Mouse (Mus musculus): Measurements from ENCODE around the gene Gm29094. TPM values are rescaled to one million over a fixed set of nuclear protein-coding genes. Genes with fewer than 3 reads are reported as not detected.
A peak's percentile ranks its signal among the peaks of the same experiment; 100 is the strongest.
"Not testable (repeated sequence)": the region's sequence is repeated elsewhere in the genome, so short reads cannot be mapped to it uniquely, and the experiment has no call there.

Gm29094 gene
- total and polyA plus RNA-seq, 2 experiments from 2014 or later: not detected

DNA sequence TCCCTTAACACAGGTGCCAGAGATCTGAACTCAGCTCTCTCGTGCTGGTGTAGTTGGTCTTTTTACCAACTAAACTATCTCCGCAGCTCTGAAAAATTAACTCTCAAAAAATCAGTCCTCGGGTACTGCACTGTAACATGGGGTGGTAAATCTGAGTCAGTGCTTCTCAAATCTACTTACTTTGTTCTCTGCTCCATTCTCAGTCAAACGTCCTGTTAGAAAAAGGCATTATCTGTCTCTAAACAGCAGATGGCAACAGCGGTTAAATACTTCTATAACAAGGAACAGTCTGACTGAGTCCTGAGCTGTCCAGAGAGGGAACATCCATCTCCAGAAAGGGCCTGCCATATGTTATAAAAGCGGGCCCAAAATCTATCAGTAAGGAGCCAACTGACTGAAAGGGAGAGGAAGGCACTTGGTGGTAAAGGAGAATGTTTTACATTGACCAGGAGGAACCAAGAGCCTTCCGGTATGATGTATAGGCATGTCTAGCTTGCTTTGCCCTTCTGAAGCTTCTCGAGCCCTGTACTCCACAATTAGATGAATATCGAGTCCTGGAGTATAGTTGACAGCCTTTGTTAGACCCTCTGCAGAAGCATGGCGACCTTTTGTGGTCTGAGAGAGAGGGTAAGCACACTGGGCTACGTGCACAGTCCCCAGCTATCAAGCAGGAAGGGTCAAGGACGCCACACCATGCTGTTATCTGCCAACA, 11.3 kb downstream of the Gm29094 start, which contains the start of gene Mthfs:
Mthfs (plus strand) TSS at position 324 of the 712 bp plus-strand sequence.
- 20% methylated on average over 9 of the region's 12 CpGs for WGBS
- DNase-seq (ENCODE audit: low spot score) (peak; percentile 6), ATAC-seq (peak; percentile 77)
- not testable (repeated sequence) for H3K27me3 ChIP-seq (ENCODE audit: insufficient read depth, low read length); H3K9ac ChIP-seq (replicated peaks; ENCODE audit: low read length); H3K9me3 ChIP-seq (ENCODE audit: low read length); H3K36me3 ChIP-seq (ENCODE audit: insufficient read depth, low read length); H3K4me1 ChIP-seq (ENCODE audit: insufficient read depth, low read length)
- Histone ChIP-seq H3K4me3 (ENCODE audit: low read length) (peak within 1 kb of the TSS; percentile 26), H3K4me2 (ENCODE audit: low read depth, low read length) (peak within 1 kb of the TSS; percentile 44), H3K27ac (peak within 1 kb of the TSS; percentile 78; the same call in 1 of the 2 replicates)
- peak; percentile 35; the same call in 1 of the 2 replicates for TF ChIP-seq CTCF (IDR thresholded peaks at IDR 0.05; ENCODE audit: low read depth)

DNA sequence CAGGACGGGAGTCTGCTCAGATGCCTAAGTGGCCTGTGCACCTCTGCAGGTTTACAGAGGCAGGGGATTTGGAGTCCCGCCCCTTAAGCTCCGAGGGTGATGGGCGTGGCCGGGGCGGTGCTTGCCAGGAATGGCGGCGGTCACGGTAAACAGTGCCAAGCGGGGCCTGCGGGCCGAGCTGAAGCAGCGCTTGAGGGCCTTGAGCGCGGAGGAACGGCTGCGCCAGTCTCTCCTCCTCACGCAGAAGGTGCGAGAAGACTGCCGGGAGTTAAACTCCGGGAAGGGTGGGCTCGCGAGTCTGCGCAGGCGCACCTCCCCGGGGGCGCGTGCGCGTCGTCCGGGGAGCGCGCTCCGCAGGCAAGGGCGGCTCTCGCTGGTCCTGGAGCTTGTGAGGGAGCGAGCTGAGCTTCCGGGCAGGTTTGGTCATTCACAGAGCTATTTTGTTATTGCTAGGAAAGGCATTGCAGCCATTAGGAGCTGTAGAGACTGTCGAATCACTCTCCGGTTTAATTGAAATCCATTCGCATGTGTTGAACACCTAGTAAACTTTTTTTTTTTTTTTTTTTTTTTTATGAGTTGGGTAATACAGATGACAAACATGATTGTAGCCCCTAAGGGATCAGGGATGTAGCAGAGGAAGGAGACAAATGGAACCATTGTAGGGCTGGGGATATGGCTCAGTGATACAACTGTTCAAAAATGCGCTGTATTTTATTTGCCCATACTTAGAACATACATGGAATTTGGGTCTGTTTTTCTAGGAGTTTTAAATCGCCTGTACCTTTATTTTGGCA, 12.1 kb downstream of the Gm29094 start:
- H3K9ac ChIP-seq (replicated peaks; ENCODE audit: low read length); H3K9me3 ChIP-seq (ENCODE audit: low read length); H3K4me1 ChIP-seq (ENCODE audit: insufficient read depth, low read length); H3K27me3 ChIP-seq (ENCODE audit: insufficient read depth, low read length); H3K36me3 ChIP-seq (ENCODE audit: insufficient read depth, low read length): not testable (repeated sequence)
- 6% methylated on average over 15 of the region's 44 CpGs for WGBS
- Histone ChIP-seq H3K4me2 (ENCODE audit: low read depth, low read length) (peak overlapping the region; percentile 40; the same call in 1 of the 2 replicates), H3K4me3 (ENCODE audit: low read length) (peak overlapping the region; percentile 26), H3K27ac (peak overlapping the region; percentile 74; the same call in 1 of the 2 replicates)
- ATAC-seq (peak; percentile 96), DNase-seq (ENCODE audit: low spot score) (peak; percentile 19)

DNA sequence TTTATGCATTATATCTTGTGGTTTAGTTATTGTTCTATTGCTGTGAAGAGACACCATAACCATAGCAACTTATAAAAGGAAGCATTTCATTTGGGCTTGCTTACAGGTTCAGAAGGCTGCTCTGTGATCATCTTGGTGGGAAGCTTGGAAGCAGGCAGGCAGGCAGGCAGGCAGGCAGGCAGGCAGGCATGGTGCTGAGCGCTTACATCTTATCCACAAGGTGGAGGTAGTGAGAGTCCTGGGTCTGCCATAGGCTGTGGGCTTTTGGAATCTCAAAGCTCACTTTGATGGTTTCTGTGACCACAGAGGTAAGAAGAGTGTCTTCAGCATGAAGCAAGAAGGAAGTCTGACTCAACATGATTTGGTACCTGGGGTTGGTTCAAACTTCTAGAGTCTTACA, 13.2 kb downstream of the Gm29094 start:
- ATAC-seq: not testable (repeated sequence)

DNA sequence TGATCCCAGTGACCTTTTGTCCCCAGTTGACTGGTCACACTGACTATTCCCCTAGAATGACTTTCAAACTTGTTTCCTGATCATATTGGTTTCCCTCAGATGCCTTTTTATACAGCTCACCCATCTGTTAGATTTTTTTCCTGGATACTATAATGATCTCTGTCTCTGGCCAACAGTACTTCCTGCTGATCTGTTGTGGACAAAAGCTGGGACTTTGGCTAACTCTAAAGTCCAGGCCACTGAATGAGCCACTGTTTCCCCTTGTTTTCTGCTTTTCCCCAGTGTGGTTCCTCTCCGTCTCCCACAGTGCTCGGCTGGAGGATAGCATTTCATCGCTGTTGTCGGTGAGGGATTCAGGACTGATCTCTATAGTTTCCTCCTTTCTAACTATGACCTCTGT, 19.0 kb downstream of the Gm29094 start:
- not testable (repeated sequence) for H3K4me3 ChIP-seq (ENCODE audit: low read length); H3K4me2 ChIP-seq (ENCODE audit: low read depth, low read length); H3K9ac ChIP-seq (replicated peaks; ENCODE audit: low read length); H3K36me3 ChIP-seq (ENCODE audit: insufficient read depth, low read length); H3K27me3 ChIP-seq (ENCODE audit: insufficient read depth, low read length); ATAC-seq; H3K9me3 ChIP-seq (ENCODE audit: low read length); DNase-seq (ENCODE audit: low spot score); H3K27ac ChIP-seq; H3K4me1 ChIP-seq (ENCODE audit: insufficient read depth, low read length)
- 75% methylated on average over 4 of the region's 4 CpGs for WGBS

More for the DNA sequence above, 13.2 kb downstream of the Gm29094 start:
- H3K27me3 ChIP-seq (ENCODE audit: insufficient read depth, low read length); H3K4me2 ChIP-seq (ENCODE audit: low read depth, low read length); H3K36me3 ChIP-seq (ENCODE audit: insufficient read depth, low read length); H3K9me3 ChIP-seq (ENCODE audit: low read length); H3K4me3 ChIP-seq (ENCODE audit: low read length); H3K9ac ChIP-seq (replicated peaks; ENCODE audit: low read length); H3K27ac ChIP-seq; H3K4me1 ChIP-seq (ENCODE audit: insufficient read depth, low read length); DNase-seq (ENCODE audit: low spot score): not testable (repeated sequence)
- 45% methylated on average over 1 of the region's 1 CpGs for WGBS
- peak; percentile 32; the same call in 1 of the 2 replicates for TF ChIP-seq CTCF (IDR thresholded peaks at IDR 0.05; ENCODE audit: low read depth)

DNA sequence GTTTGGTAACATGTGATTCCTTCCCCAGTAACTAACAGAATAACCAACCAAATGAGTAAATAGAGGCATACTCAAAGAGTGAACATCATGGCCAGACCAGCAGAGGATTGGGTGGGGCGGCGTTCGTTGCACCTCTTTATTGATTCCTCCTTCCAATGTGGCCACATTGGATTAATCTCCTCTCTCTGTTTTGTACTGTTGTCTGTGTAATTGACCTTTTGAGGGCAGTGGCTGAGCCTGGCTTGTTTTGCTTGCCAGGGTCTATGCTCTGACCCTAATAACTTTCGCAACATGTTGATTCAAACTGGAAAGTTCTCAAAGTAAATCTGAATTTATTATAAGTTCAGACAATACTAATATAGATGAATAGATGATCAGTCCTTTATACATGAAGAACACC, 20.5 kb downstream of the Gm29094 start:
- H3K9ac ChIP-seq (replicated peaks; ENCODE audit: low read length); H3K27me3 ChIP-seq (ENCODE audit: insufficient read depth, low read length); H3K4me2 ChIP-seq (ENCODE audit: low read depth, low read length); H3K4me1 ChIP-seq (ENCODE audit: insufficient read depth, low read length); H3K4me3 ChIP-seq (ENCODE audit: low read length); H3K9me3 ChIP-seq (ENCODE audit: low read length); H3K36me3 ChIP-seq (ENCODE audit: insufficient read depth, low read length); ATAC-seq; H3K27ac ChIP-seq; DNase-seq (ENCODE audit: low spot score): not testable (repeated sequence)
- 96% methylated on average over 3 of the region's 4 CpGs for WGBS

DNA sequence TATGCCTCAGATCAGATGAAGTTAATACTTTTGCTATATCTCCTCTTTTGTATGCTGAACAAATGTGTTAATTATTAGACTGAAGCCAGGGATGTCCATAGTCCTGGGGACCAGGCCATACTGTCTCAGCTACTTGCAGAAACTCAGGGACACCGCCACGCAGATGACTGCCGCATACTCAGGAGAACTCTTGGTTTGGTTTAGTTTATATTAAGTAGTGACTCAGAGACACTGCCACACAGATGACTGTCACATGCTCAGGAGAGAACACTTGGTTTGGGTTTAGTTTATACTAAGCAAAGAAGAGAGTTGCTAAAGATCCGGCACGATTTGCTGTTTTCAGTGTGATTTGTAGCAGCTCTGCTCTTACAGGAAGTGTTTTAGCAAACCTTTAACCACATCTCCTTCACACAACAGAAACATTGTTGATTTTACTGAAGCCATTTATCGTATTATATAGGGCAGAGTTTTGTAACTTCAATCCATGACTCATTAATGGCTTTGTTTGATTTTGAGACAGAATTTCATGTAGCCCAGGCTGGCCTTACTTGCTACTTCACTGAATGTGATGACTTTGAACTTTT, 21.6 kb downstream of the Gm29094 start:
- H3K36me3 ChIP-seq (ENCODE audit: insufficient read depth, low read length): not testable (repeated sequence)

More for the DNA sequence above, 21.6 kb downstream of the Gm29094 start:
- DNase-seq (ENCODE audit: low spot score); H3K4me3 ChIP-seq (ENCODE audit: low read length); H3K9me3 ChIP-seq (ENCODE audit: low read length); H3K4me2 ChIP-seq (ENCODE audit: low read depth, low read length); H3K27ac ChIP-seq; H3K4me1 ChIP-seq (ENCODE audit: insufficient read depth, low read length); H3K9ac ChIP-seq (replicated peaks; ENCODE audit: low read length); ATAC-seq; H3K27me3 ChIP-seq (ENCODE audit: insufficient read depth, low read length): not testable (repeated sequence)
- 91% methylated on average over 6 of the region's 6 CpGs for WGBS

All from hindbrain, postnatal 0 days (tissue).